ENCODE assay signal across 21 mouse cellular contexts in the genomic region with DNA sequence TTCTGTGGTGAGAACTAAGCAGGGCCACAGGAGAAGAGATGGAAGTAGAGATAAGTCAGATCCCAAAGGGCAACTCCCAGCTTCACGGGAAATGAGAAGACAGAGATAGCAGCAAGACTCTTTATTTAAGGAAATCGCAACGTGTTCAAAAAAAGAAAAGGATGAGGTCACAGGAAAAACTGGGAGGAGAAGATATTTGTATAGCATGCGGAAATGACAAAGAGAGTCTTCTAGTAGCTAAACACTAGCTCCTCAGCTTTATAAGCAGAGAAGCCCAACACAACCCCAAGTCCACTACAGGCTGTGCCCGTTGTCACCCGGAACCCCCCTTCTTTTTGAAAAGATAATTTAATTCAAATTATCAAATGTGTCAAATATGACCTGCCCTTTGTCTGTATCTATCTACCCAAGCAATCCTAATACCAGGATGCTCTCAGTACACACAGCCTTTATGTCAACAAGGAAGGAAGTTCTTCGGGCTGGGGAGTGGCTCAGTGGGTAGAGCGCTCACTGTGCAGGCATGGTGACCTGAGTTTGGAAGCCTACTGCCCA. TPM values are rescaled to one million over a fixed set of nuclear protein-coding genes. Genes with fewer than 3 reads are reported as not detected.
DNase-seq lines count a peak whose midpoint lies in the region; ATAC-seq and TF ChIP-seq lines count a peak whose summit lies in the region.
"Had no signal": no experiment of that assay in that cellular context is flagged by ENCODE, and none has a peak within 500 bp of the region (broad histone marks: within the 10 kb centered on the region; RNA-seq: fewer than 3 reads in every experiment).

No protein-coding gene starts in this region.

- H3K27ac ChIP-seq in heart, embryonic 10.5 days = peak overlapping the region; percentile 47; the same call in 1 of the 2 replicates
- no peak overlapping the region for H3K27ac ChIP-seq in lung, embryonic 14.5 days (ENCODE audit: low read depth)
- H3K27ac ChIP-seq in forebrain, embryonic 13.5 days = no peak overlapping the region
- no peak overlapping the region for H3K27ac ChIP-seq in intestine, postnatal 0 days (ENCODE audit: low read depth, low read length)
- H3K27ac ChIP-seq in forebrain, embryonic 15.5 days (replicated peaks) = no peak overlapping the region
- H3K27ac ChIP-seq: hindbrain, embryonic 10.5 days; intestine, embryonic 15.5 days; limb, embryonic 12.5 days; stomach, embryonic 15.5 days had no signal

- peaks cover 23% of the 10 kb centered on the region for H3K4me1 ChIP-seq in heart, embryonic 10.5 days
- H3K4me1 ChIP-seq in lung, embryonic 14.5 days (ENCODE audit: insufficient read depth) = peaks cover 10% of the 10 kb centered on the region
- peaks cover 16% of the 10 kb centered on the region for H3K4me1 ChIP-seq in forebrain, embryonic 13.5 days
- H3K4me1 ChIP-seq in intestine, postnatal 0 days (replicated peaks; ENCODE audit: control insufficient read depth, insufficient read depth, low read length) = no peaks in the 10 kb centered on the region
- peaks cover 19% of the 10 kb centered on the region for H3K4me1 ChIP-seq in forebrain, embryonic 15.5 days

- WGBS in heart, embryonic 10.5 days = 66% methylated on average over 8 of the region's 8 CpGs
- 64% methylated on average over 8 of the region's 8 CpGs for WGBS in lung, embryonic 14.5 days
- 95% methylated on average over 8 of the region's 8 CpGs for WGBS in forebrain, embryonic 13.5 days
- 68% methylated on average over 8 of the region's 8 CpGs for WGBS in intestine, postnatal 0 days
- 96% methylated on average over 8 of the region's 8 CpGs for WGBS in forebrain, embryonic 15.5 days

- H3K36me3 ChIP-seq in heart, embryonic 10.5 days = peaks cover 6% of the 10 kb centered on the region
- peaks cover 6% of the 10 kb centered on the region for H3K36me3 ChIP-seq in lung, embryonic 14.5 days (ENCODE audit: insufficient read depth)
- 0 out of 2 replicates have a peak, but pooled peaks cover 7% of the 10 kb centered on the region for H3K36me3 ChIP-seq in forebrain, embryonic 13.5 days (ENCODE audit: poor library complexity, severe bottlenecking)
- H3K36me3 ChIP-seq in intestine, postnatal 0 days (ENCODE audit: control insufficient read depth, insufficient read depth) = no peaks in the 10 kb centered on the region
- no peaks in the 10 kb centered on the region for H3K36me3 ChIP-seq in forebrain, embryonic 15.5 days
- H3K36me3 ChIP-seq: intestine, embryonic 15.5 days; stomach, embryonic 15.5 days had no signal

- peak; percentile 44 to 70 for DNase-seq in heart, adult 9 months (ENCODE audit: low spot score in 2 of 2)
- no peak for DNase-seq in heart, postnatal 25 days (ENCODE audit: low spot score)
- DNase-seq in 416B (ENCODE audit: low read depth) = peak; percentile 86
- DNase-seq in heart, embryonic 10.5 days (ENCODE audit: low spot score) = no peak
- DNase-seq in lung, embryonic 14.5 days = peak; percentile 47
- DNase-seq: cerebellum, postnatal 10 days; thymus, postnatal 36 days had no signal

- no peak for ATAC-seq in lung, embryonic 14.5 days (ENCODE audit: insufficient read depth)
- no peak for ATAC-seq in forebrain, embryonic 13.5 days
- no peak for ATAC-seq in intestine, postnatal 0 days
- ATAC-seq in forebrain, embryonic 15.5 days (replicated peaks) = no peak
- ATAC-seq: intestine, embryonic 15.5 days had no signal

- intact Hi-C loops in heart, postnatal 25 days (cut with DNase I) = no loop called here

- H3K4me3 ChIP-seq in heart, embryonic 10.5 days = no peak overlapping the region
- H3K4me3 ChIP-seq in lung, embryonic 14.5 days (ENCODE audit: low read depth, low read length) = no peak overlapping the region
- no peak overlapping the region for H3K4me3 ChIP-seq in forebrain, embryonic 13.5 days
- no peak overlapping the region for H3K4me3 ChIP-seq in intestine, postnatal 0 days (ENCODE audit: low read depth, low read length)
- H3K4me3 ChIP-seq in forebrain, embryonic 15.5 days = no peak overlapping the region
- H3K4me3 ChIP-seq: hindbrain, embryonic 10.5 days; intestine, embryonic 15.5 days; limb, embryonic 12.5 days; stomach, embryonic 15.5 days had no signal

- TF ChIP-seq CTCF in lung, embryonic 14.5 days (IDR thresholded peaks at IDR 0.05; ENCODE audit: low read depth) = no peak
- TF ChIP-seq CTCF in intestine, postnatal 0 days (IDR thresholded peaks at IDR 0.05; ENCODE audit: low read depth) = no peak

- H3K27me3 ChIP-seq in heart, embryonic 10.5 days (ENCODE audit: insufficient read depth, poor library complexity, severe bottlenecking) = no peaks in the 10 kb centered on the region
- H3K27me3 ChIP-seq in lung, embryonic 14.5 days (ENCODE audit: insufficient read depth, low read length) = no peaks in the 10 kb centered on the region
- H3K27me3 ChIP-seq in forebrain, embryonic 13.5 days = no peaks in the 10 kb centered on the region
- H3K27me3 ChIP-seq in intestine, postnatal 0 days (replicated peaks; ENCODE audit: control insufficient read depth, insufficient read depth, low read length) = no peaks in the 10 kb centered on the region
- no peaks in the 10 kb centered on the region for H3K27me3 ChIP-seq in forebrain, embryonic 15.5 days
- H3K27me3 ChIP-seq: intestine, embryonic 15.5 days; limb, embryonic 12.5 days; stomach, embryonic 15.5 days had no signal

- no peak overlapping the region for H3K9ac ChIP-seq in lung, embryonic 14.5 days
- no peak overlapping the region for H3K9ac ChIP-seq in forebrain, embryonic 13.5 days
- no peak overlapping the region for H3K9ac ChIP-seq in intestine, postnatal 0 days (ENCODE audit: low read depth, low read length)
- no peak overlapping the region for H3K9ac ChIP-seq in forebrain, embryonic 15.5 days (replicated peaks)
- H3K9ac ChIP-seq: intestine, embryonic 15.5 days; limb, embryonic 12.5 days; stomach, embryonic 15.5 days had no signal

- H3K4me2 ChIP-seq in lung, embryonic 14.5 days = no peak overlapping the region
- H3K4me2 ChIP-seq in forebrain, embryonic 13.5 days = no peak overlapping the region
- H3K4me2 ChIP-seq in intestine, postnatal 0 days (replicated peaks; ENCODE audit: low read depth) = no peak overlapping the region
- no peak overlapping the region for H3K4me2 ChIP-seq in forebrain, embryonic 15.5 days (replicated peaks)
- H3K4me2 ChIP-seq: intestine, embryonic 15.5 days; limb, embryonic 12.5 days; midbrain, embryonic 11.5 days; stomach, embryonic 15.5 days had no signal

- no peaks in the 10 kb centered on the region for H3K9me3 ChIP-seq in heart, embryonic 10.5 days
- no peaks in the 10 kb centered on the region for H3K9me3 ChIP-seq in lung, embryonic 14.5 days (ENCODE audit: low read depth, low read length)
- H3K9me3 ChIP-seq in forebrain, embryonic 13.5 days (replicated peaks) = no peaks in the 10 kb centered on the region
- no peaks in the 10 kb centered on the region for H3K9me3 ChIP-seq in intestine, postnatal 0 days (ENCODE audit: control insufficient read depth)
- H3K9me3 ChIP-seq in forebrain, embryonic 15.5 days = no peaks in the 10 kb centered on the region
- H3K9me3 ChIP-seq: hindbrain, embryonic 10.5 days; intestine, embryonic 15.5 days; stomach, embryonic 15.5 days had no signal

RNA-seq across cellular contexts. Expression of gene Riox1, which starts 3.1 kb away (rescaled TPM):
- total RNA-seq in heart, postnatal 25 days (2021) = 1 to 10 TPM; 5.2 to 5.5 TPM
- polyA plus RNA-seq in heart, embryonic 10.5 days (2016; fragmentation: Nextera tagmentation; extraction: Ambion mirVana) = 12.3 and 19.4 TPM in 2 replicates
- polyA plus RNA-seq in lung, embryonic 14.5 days (2014; fragmentation: Nextera tagmentation; extraction: Ambion mirVana) = 18.6 and 20.1 TPM in 2 replicates
- polyA plus RNA-seq in forebrain, embryonic 13.5 days (2015; fragmentation: Nextera tagmentation; extraction: Ambion mirVana) = 8.6 and 9.4 TPM in 2 replicates
- 11.4 and 12.4 TPM in 2 replicates for polyA plus RNA-seq in intestine, postnatal 0 days (2015; fragmentation: Nextera tagmentation; extraction: Ambion mirVana)
- polyA plus RNA-seq in forebrain, embryonic 15.5 days (2015; fragmentation: Nextera tagmentation; extraction: Ambion mirVana) = 13.0 and 13.7 TPM in 2 replicates

RNA-seq across cellular contexts. Expression of gene Numb, which starts 25.6 kb away (rescaled TPM):
- 10 to 100 TPM; 29.5 to 36.3 TPM for total RNA-seq in heart, postnatal 25 days (2021)
- 38.8 and 39.1 TPM in 2 replicates for polyA plus RNA-seq in heart, embryonic 10.5 days (2016; fragmentation: Nextera tagmentation; extraction: Ambion mirVana)
- polyA plus RNA-seq in lung, embryonic 14.5 days (2014; fragmentation: Nextera tagmentation; extraction: Ambion mirVana) = 36.0 and 38.3 TPM in 2 replicates
- 23.2 and 26.2 TPM in 2 replicates for polyA plus RNA-seq in forebrain, embryonic 13.5 days (2015; fragmentation: Nextera tagmentation; extraction: Ambion mirVana)
- polyA plus RNA-seq in intestine, postnatal 0 days (2015; fragmentation: Nextera tagmentation; extraction: Ambion mirVana) = 28.9 and 34.4 TPM in 2 replicates
- 16.4 and 18.6 TPM in 2 replicates for polyA plus RNA-seq in forebrain, embryonic 15.5 days (2015; fragmentation: Nextera tagmentation; extraction: Ambion mirVana)

RNA-seq across cellular contexts. Expression of gene Heatr4, which starts 37.3 kb away (rescaled TPM):
- total RNA-seq in heart, postnatal 25 days (2021) = not detected
- not detected in 2 replicates for polyA plus RNA-seq in heart, embryonic 10.5 days (2016; fragmentation: Nextera tagmentation; extraction: Ambion mirVana)
- not detected in 2 replicates for polyA plus RNA-seq in lung, embryonic 14.5 days (2014; fragmentation: Nextera tagmentation; extraction: Ambion mirVana)
- 0.05 TPM in 1 of 2 replicates, not detected in the other for polyA plus RNA-seq in forebrain, embryonic 13.5 days (2015; fragmentation: Nextera tagmentation; extraction: Ambion mirVana)
- polyA plus RNA-seq in intestine, postnatal 0 days (2015; fragmentation: Nextera tagmentation; extraction: Ambion mirVana) = 0.04 TPM in 1 of 2 replicates, not detected in the other
- polyA plus RNA-seq in forebrain, embryonic 15.5 days (2015; fragmentation: Nextera tagmentation; extraction: Ambion mirVana) = not detected in 2 replicates
- total RNA-seq: gastrocnemius, adult 18-20 months; MEL had no signal
- polyA plus RNA-seq: brain, embryonic 14.5 days; embryonic facial prominence, embryonic 11.5 days; hindbrain, embryonic 10.5 days; intestine, embryonic 15.5 days; limb, embryonic 12.5 days; midbrain, embryonic 11.5 days; neural tube, embryonic 11.5 days; small intestine, adult 2 months had no signal

RNA-seq across cellular contexts. Expression of gene Acot2, which starts 40.3 kb away (rescaled TPM):
- total RNA-seq in heart, postnatal 25 days (2021) = 100 to 1,000 TPM; 100 to 107 TPM
- polyA plus RNA-seq in heart, embryonic 10.5 days (2016; fragmentation: Nextera tagmentation; extraction: Ambion mirVana) = 23.1 and 35.2 TPM in 2 replicates
- 30.3 and 31.3 TPM in 2 replicates for polyA plus RNA-seq in lung, embryonic 14.5 days (2014; fragmentation: Nextera tagmentation; extraction: Ambion mirVana)
- polyA plus RNA-seq in forebrain, embryonic 13.5 days (2015; fragmentation: Nextera tagmentation; extraction: Ambion mirVana) = 9.9 and 11.1 TPM in 2 replicates
- polyA plus RNA-seq in intestine, postnatal 0 days (2015; fragmentation: Nextera tagmentation; extraction: Ambion mirVana) = 63.7 and 69.3 TPM in 2 replicates
- 11.3 and 12.4 TPM in 2 replicates for polyA plus RNA-seq in forebrain, embryonic 15.5 days (2015; fragmentation: Nextera tagmentation; extraction: Ambion mirVana)

Comparison
In these comparisons a context has a peak if more than half of its experiments do, and no peak if none do; other contexts are left out.
1. DNase-seq: peak in heart, adult 9 months (2 of 2), 416B (single experiment) and lung, embryonic 14.5 days (single experiment); none in heart, postnatal 25 days (single experiment) and heart, embryonic 10.5 days (single experiment).